Mouse (Mus musculus) lung, embryonic 15.5 days (tissue): ENCODE measurements around the gene Fbxo45. TPM values are rescaled to one million over a fixed set of nuclear protein-coding genes. Genes with fewer than 3 reads are reported as not detected.
A peak's percentile ranks its signal among the peaks of the same experiment; 100 is the strongest.
"Not testable (repeated sequence)": the region's sequence is repeated elsewhere in the genome, so short reads cannot be mapped to it uniquely, and the experiment has no call there.

Experiments used
- ATAC-seq: fragments of 200-750 bp; cut with Nextera tagmentation; 2 replicates; pipeline ENCODE4 v1.8.0; 2017; ENCODE audit warnings: moderate number of reproducible peaks, borderline replicate concordance; ENCODE audit not compliant: low FRiP score, low TSS enrichment; ENCODE audit errors: extremely low read depth
- H3K27ac ChIP-seq: fragments of 300-500 bp; sonication (generic); 2 replicates; pipeline ENCODE4 v1.5.1; 2015; ENCODE audit warnings: moderate library complexity, mild to moderate bottlenecking, inconsistent platforms
- H3K27me3 ChIP-seq: fragments of 300-500 bp; sonication (generic); 2 replicates; pipeline ENCODE4 v1.6.1; 2015; ENCODE audit warnings: inconsistent platforms
- H3K36me3 ChIP-seq: fragments of 300-500 bp; sonication (generic); 2 replicates; pipeline ENCODE4 v1.6.1; 2015; ENCODE audit warnings: inconsistent platforms
- H3K4me1 ChIP-seq: fragments of 300-500 bp; sonication (generic); 2 replicates; pipeline ENCODE4 v1.6.1; 2015; ENCODE audit warnings: inconsistent platforms
- H3K4me2 ChIP-seq: fragments of 300-500 bp; sonication (generic); 2 replicates; pipeline ENCODE4 v1.6.1; 2015; ENCODE audit warnings: inconsistent platforms, mild to moderate bottlenecking, moderate library complexity
- H3K4me3 ChIP-seq: fragments of 300-500 bp; sonication (generic); 2 replicates; pipeline ENCODE4 v1.5.1; 2015; ENCODE audit warnings: mild to moderate bottlenecking, inconsistent platforms
- H3K9ac ChIP-seq: fragments of 300-500 bp; sonication (generic); 2 replicates; pipeline ENCODE4 v1.6.1; 2015; ENCODE audit warnings: inconsistent platforms
- H3K9me3 ChIP-seq: fragments of 300-500 bp; sonication (generic); 2 replicates; pipeline ENCODE4 v1.6.1; 2016; ENCODE audit warnings: inconsistent platforms
- WGBS: fragments of 180-500 bp; shearing (Covaris S2); methylation state at CpG from one replicate; pipeline ENCODE4 v1.1.7; 2015; 5-methylcytosine and 5-hydroxymethylcytosine counted together
- polyA plus RNA-seq: library from polyadenylated mRNA; unstranded; fragments of >200 nt; fragmentation: Nextera tagmentation; extraction: Ambion mirVana; gene quantifications from 2 replicates; pipeline ENCODE4 v1.2.1, GENCODE M21; 2015

The Fbxo45 gene
- polyA plus RNA-seq, 1 experiment from 2014 or later: 17.2 TPM

GRCm38 (mm10) chr16:32243901-32244300 is 3.1 kb downstream of the Fbxo45 start:
- Histone ChIP-seq H3K4me2 (no peak overlapping the region), H3K4me3 (no peak overlapping the region), H3K9me3 (no peaks in the 10 kb centered on the region), H3K9ac (no peak overlapping the region), H3K27ac (no peak overlapping the region), H3K27me3 (no peaks in the 10 kb centered on the region), H3K4me1 (peaks cover 26% of the 10 kb centered on the region), H3K36me3 (no peaks in the 10 kb centered on the region)
- WGBS: 94% methylated on average over 3 of the region's 3 CpGs
- no peak for ATAC-seq

- no peak overlapping the region for H3K9ac ChIP-seq
- 83% methylated on average over 2 of the region's 2 CpGs for WGBS
- no peak for ATAC-seq
- no peak overlapping the region for H3K27ac ChIP-seq
- no peaks in the 10 kb centered on the region for H3K27me3 ChIP-seq
- H3K4me2 ChIP-seq: no peak overlapping the region
- no peak overlapping the region for H3K4me3 ChIP-seq
- no peaks in the 10 kb centered on the region for H3K9me3 ChIP-seq
- H3K4me1 ChIP-seq: peaks cover 7% of the 10 kb centered on the region
- peaks cover 17% of the 10 kb centered on the region for H3K36me3 ChIP-seq
These were observed 7.3 kb downstream of the Fbxo45 start for GRCm38 (mm10) chr16:32239428-32240312.

DNA sequence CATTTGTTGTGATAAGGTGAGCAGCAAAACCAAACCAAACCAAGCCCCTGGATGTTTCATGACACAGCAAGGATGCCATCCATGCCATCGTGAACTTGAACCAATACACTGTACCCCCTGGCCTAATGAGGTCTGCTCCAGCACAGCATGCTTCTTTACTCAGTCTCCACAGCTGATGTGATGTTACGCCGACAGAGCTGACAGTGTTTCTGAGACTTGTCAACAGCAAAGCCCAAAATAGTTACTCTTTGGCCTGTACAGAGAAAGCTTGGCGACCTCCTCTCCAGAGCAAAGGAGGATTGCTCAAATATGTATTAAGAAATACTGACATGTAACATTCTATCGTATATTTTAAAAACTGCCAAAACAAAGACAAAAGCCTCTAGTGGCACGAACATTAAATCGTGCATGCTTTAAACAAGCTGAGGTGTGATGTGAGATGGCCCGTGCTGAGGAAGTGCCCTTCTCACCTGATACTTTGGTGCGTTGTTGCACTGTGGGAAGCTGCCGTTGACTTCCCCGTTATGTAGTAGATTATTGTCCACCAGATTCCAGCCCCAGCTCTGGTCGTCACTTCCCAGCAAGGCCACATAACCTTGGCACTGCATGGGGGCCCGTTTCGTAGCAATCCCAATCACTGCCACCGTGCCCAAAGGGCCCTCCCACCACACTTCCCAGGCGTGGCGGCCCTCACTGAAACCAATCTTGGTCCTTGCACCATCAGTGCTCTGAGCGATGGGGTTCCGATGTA is 8.9 kb downstream of the Fbxo45 start:
- Histone ChIP-seq H3K9me3 (no peaks in the 10 kb centered on the region), H3K4me3 (no peak overlapping the region), H3K36me3 (peaks cover 24% of the 10 kb centered on the region), H3K9ac (no peak overlapping the region), H3K4me1 (0 out of 2 replicates have a peak, but pooled peaks cover 2% of the 10 kb centered on the region), H3K27me3 (no peaks in the 10 kb centered on the region), H3K27ac (0 out of 2 replicates have a peak overlapping the region, but pooled peaks have one; percentile 15), H3K4me2 (no peak overlapping the region)
- ATAC-seq: peak; percentile 39; the same call in 1 of the 2 replicates
- WGBS: 61% methylated on average over 19 of the region's 19 CpGs

GRCm38 (mm10) chr16:32232050-32232449 is 14.9 kb downstream of the Fbxo45 start:
- not testable (repeated sequence) for H3K9me3 ChIP-seq, H3K4me2 ChIP-seq, H3K4me1 ChIP-seq, ATAC-seq, H3K4me3 ChIP-seq, H3K27me3 ChIP-seq, H3K27ac ChIP-seq, H3K9ac ChIP-seq
- WGBS: 84% methylated on average over 3 of the region's 3 CpGs
- H3K36me3 ChIP-seq: peaks cover 25% of the 10 kb centered on the region

DNA sequence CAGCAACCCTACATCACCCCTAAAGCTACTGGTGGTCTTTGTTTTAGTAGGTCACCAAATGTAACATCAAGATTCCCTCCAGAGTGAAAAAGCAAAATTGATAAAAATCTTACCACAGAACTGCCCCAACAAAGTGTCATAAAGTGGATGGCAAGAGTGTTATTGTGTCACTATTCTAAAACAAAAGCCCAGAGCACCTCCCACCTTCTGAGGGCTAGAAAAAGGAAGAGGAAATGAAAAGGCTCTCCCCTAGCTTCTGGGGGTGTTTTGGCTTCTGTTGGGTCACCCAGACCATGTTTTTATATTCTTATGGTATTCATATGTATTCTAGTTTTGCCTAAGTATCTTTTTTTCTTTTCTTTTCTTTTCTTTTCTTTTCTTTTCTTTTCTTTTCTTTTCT is 24.6 kb downstream of the Fbxo45 start:
- no peaks in the 10 kb centered on the region for H3K9me3 ChIP-seq
- H3K9ac ChIP-seq: no peak overlapping the region
- ATAC-seq: no peak
- no peak overlapping the region for H3K27ac ChIP-seq
- H3K36me3 ChIP-seq: no peaks in the 10 kb centered on the region
- H3K4me3 ChIP-seq: no peak overlapping the region
- no peak overlapping the region for H3K4me2 ChIP-seq
- H3K27me3 ChIP-seq: no peaks in the 10 kb centered on the region
- H3K4me1 ChIP-seq: no peaks in the 10 kb centered on the region

- 70% methylated on average over 4 of the region's 4 CpGs for WGBS
- H3K9ac ChIP-seq: no peak overlapping the region
- H3K36me3 ChIP-seq: no peaks in the 10 kb centered on the region
- H3K27me3 ChIP-seq: no peaks in the 10 kb centered on the region
- H3K4me3 ChIP-seq: no peak overlapping the region
- no peak overlapping the region for H3K27ac ChIP-seq
- no peak for ATAC-seq
- H3K9me3 ChIP-seq: no peaks in the 10 kb centered on the region
- no peaks in the 10 kb centered on the region for H3K4me1 ChIP-seq
- H3K4me2 ChIP-seq: no peak overlapping the region
These were observed 25.2 kb downstream of the Fbxo45 start for GRCm38 (mm10) chr16:32221803-32222202.

DNA sequence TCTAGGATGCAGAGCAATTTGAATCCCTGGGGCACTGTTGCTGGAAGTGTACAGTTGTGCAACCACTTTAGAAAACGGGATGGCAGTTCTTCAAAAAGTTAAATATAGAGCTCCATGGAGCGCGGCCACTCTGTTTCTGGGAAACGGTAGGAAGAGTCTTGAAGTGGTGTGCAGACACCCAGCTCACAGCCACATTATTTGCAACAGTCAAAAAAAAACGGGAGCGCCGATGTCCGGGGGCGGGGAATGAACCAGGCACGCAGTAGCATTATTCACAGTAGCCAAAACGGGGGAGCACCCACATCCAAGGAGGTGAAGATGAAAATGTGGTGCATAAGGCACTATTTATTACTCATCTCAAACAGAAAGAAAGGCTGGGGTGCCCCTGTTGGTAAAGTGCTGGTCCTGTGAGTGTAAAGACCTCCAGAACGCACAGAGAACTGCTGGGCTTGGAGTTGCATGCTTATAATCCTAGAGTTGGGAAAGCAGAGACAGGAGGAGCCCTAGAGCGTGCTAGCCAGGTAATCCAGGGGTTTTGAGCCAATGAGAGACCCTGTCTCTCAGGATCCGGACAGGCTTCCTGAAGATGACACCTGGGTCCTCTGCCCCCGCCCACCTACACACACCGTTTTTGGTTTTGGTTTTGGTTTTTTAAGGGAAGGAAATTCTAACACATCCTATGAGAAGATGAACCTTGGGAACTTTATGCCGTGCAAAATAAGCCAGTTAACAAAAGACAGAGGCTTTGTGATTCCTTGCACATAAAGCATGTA is 32.0 kb downstream of the Fbxo45 start:
- no peak overlapping the region for H3K4me3 ChIP-seq
- H3K27ac ChIP-seq: no peak overlapping the region
- no peak overlapping the region for H3K9ac ChIP-seq
- no peaks in the 10 kb centered on the region for H3K36me3 ChIP-seq
- no peaks in the 10 kb centered on the region for H3K27me3 ChIP-seq
- WGBS: 70% methylated on average over 17 of the region's 17 CpGs
- no peak overlapping the region for H3K4me2 ChIP-seq
- ATAC-seq: no peak
- no peaks in the 10 kb centered on the region for H3K4me1 ChIP-seq
- H3K9me3 ChIP-seq: 0 out of 2 replicates have a peak, but pooled peaks cover 3% of the 10 kb centered on the region

GRCm38 (mm10) chr16:32214156-32214555 is 32.8 kb downstream of the Fbxo45 start:
- Histone ChIP-seq H3K4me3 (no peak overlapping the region), H3K9ac (no peak overlapping the region), H3K4me1 (no peaks in the 10 kb centered on the region), H3K27ac (no peak overlapping the region), H3K36me3 (no peaks in the 10 kb centered on the region), H3K4me2 (no peak overlapping the region), H3K9me3 (peaks cover 3% of the 10 kb centered on the region; the same call in 1 of the 2 replicates), H3K27me3 (no peaks in the 10 kb centered on the region)
- ATAC-seq: no peak

DNA sequence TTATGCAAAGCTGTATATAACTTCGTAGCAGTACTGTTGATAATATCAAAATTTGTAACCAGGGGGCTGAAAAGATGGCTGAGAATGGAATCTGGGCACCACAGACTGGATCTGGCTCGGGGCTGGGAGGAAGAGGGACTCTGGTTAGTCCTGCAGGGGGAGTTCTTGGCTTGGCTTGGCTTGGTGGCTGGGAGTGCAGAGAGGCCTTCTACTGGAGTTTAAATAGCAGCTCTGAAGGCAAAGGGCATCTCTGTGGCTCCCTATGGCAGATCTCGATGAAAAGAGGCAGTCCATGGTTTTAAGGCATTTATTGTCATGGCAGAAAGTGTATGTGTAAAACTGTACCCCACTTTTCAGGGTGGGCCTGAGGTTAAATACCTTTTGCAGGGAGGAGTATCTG is 42.1 kb downstream of the Fbxo45 start:
- Histone ChIP-seq H3K9ac (no peak overlapping the region), H3K36me3 (no peaks in the 10 kb centered on the region), H3K27me3 (no peaks in the 10 kb centered on the region), H3K4me3 (no peak overlapping the region), H3K4me1 (no peaks in the 10 kb centered on the region), H3K27ac (no peak overlapping the region), H3K4me2 (no peak overlapping the region), H3K9me3 (no peaks in the 10 kb centered on the region; the same call in 1 of the 2 replicates)
- WGBS: 55% methylated on average over 3 of the region's 3 CpGs
- no peak for ATAC-seq

GRCm38 (mm10) chr16:32202681-32203080 is 44.3 kb downstream of the Fbxo45 start:
- Histone ChIP-seq H3K4me3 (no peak overlapping the region), H3K4me1 (no peaks in the 10 kb centered on the region), H3K9me3 (no peaks in the 10 kb centered on the region), H3K36me3 (no peaks in the 10 kb centered on the region), H3K27me3 (no peaks in the 10 kb centered on the region), H3K9ac (no peak overlapping the region), H3K27ac (no peak overlapping the region), H3K4me2 (no peak overlapping the region)
- ATAC-seq: no peak
- WGBS: 80% methylated on average over 6 of the region's 6 CpGs

DNA sequence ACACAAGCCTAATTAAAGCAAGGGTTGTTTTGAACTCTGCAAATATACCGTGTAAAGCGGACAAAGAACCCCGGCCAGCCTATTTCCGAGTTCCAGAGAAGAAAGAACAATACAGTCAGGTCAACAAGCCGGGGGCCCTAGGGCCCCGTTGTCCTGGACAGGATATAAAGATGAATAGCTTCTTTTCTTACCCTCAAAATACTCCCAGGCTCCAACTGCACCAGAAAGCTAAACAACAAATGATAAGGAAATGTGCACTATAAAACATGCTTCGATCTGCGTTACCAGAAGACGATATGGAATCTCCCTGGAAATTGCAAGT is 46.0 kb downstream of the Fbxo45 start:
- H3K4me3 ChIP-seq: peak overlapping the region; percentile 33
- no peaks in the 10 kb centered on the region for H3K27me3 ChIP-seq
- H3K4me2 ChIP-seq: peak overlapping the region; percentile 34
- H3K4me1 ChIP-seq: no peaks in the 10 kb centered on the region
- H3K27ac ChIP-seq: peak overlapping the region; percentile 85
- no peak overlapping the region for H3K9ac ChIP-seq
- 55% methylated on average over 9 of the region's 9 CpGs for WGBS
- no peaks in the 10 kb centered on the region for H3K9me3 ChIP-seq
- H3K36me3 ChIP-seq: no peaks in the 10 kb centered on the region
- peak; percentile 39 for ATAC-seq
